Mouse (Mus musculus) liver, postnatal 0 days (tissue): Measurements from ENCODE around the gene Lyrm4.

Experiments used
- CTCF ChIP-seq: sonication (generic); IDR thresholded peaks from 2 replicates; pipeline ENCODE4 v1.5.1; 2016; ENCODE audit warnings: antibody characterized with exemption, low read depth
- EP300 ChIP-seq: IDR thresholded peaks from 2 replicates; pipeline ENCODE4 v1.6.1; 2016; ENCODE audit warnings: antibody characterized with exemption, low read depth, mild to moderate bottlenecking

GRCm38 (mm10) chr13:36111331-36111730, 6.0 kb downstream of the Lyrm4 start:
- no peak for TF ChIP-seq CTCF
- TF ChIP-seq EP300 = no peak
